Mouse (Mus musculus) brain, embryonic 14.5 days (tissue): ENCODE measurements around the gene Sorcs2. TPM values are rescaled to one million over a fixed set of nuclear protein-coding genes. Genes with fewer than 3 reads are reported as not detected.

Source experiments
- DNase-seq: peaks from one replicate; pipeline ENCODE4 v3.0.0-alpha.2; 2011; ENCODE audit warnings: low read depth
- CTCF ChIP-seq: fragments of 200-500 bp; IDR thresholded peaks from 2 replicates; pipeline ENCODE4 v1.5.1; 2012; ENCODE audit warnings: inconsistent platforms, mild to moderate bottlenecking, moderate library complexity, borderline replicate concordance; ENCODE audit not compliant: insufficient read depth, insufficient read length; ENCODE audit errors: extremely low read depth
- POLR2A ChIP-seq: fragments of 200-500 bp; IDR thresholded peaks from 2 replicates; pipeline ENCODE4 v1.6.1; 2012; ENCODE audit warnings: mild to moderate bottlenecking, inconsistent platforms, borderline replicate concordance; ENCODE audit not compliant: poor library complexity, insufficient read depth, insufficient read length, severe bottlenecking; ENCODE audit errors: extremely low read depth
- polyA plus RNA-seq: library from polyadenylated mRNA; depleted of rRNA; stranded (reverse); fragments of >200 nt; gene quantifications from 2 replicates; pipeline ENCODE4 v1.2.3, GENCODE M21; 2012

The Sorcs2 gene
- polyA plus RNA-seq, 1 experiment = 29.0 TPM

DNA sequence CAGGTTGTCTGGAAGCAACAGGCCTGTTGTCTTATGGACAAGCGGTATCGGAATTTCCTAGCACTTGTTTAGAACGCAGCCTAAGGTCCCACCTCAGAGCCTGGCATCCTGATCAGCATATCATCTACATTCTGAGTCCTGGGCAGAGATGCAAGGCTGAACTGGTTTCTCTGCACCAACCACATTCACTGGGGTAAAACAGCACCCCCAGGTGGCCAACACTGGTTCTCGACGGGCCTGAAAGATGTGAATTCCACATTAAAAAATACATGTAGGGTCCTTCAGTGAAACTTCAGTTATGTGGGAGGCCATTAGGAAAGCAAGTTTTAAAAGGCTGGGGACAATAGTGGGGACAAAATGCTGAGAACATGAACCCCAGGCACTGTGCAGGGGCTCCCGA is 174.2 kb downstream of the Sorcs2 start:
- TF ChIP-seq POLR2A (no peak), CTCF (peak; percentile 66; the same call in 1 of the 2 replicates)
- peak; percentile 68 for DNase-seq

DNA sequence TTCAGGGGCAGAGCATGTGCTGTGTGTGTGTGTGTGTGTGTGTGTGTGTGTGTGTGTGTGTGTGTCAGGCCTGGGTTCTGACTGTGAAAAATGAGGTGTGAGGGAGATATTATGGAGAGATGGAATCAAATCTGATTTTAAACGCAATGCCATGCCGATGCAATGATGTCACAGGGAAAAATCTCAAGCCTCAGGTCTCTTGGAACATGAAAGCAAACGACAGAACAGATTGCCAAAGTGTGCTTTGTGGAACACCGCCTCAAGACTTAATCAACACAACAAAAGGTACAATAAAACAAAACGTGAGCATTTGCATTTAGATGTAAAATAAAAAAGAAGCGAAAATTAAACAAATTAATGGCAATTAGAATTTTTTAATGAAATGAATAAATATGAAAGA is 177.3 kb downstream of the Sorcs2 start:
- TF ChIP-seq CTCF = no peak
- no peak for TF ChIP-seq POLR2A

DNA sequence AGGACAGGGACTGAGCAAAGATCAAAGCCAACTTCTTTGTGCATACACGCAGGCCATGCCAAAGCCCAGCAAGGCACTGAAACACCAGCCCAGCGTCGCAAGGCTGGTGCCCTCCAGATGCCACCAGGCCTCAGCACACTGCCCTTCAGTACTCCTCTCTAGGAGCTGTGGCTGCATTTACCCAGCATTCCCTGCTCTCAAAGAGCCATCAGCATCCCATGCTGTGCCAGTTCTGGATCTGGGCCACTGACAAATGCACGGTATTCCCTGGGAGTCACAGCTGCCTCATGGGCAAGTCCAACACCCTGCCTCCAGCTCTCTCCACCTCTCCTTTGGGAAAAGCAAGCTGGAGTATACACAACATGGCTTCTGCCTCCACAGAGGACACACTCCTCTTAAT is 177.8 kb downstream of the Sorcs2 start:
- peak; percentile 54 for DNase-seq
- TF ChIP-seq POLR2A (no peak), CTCF (no peak)

More for the DNA sequence above, 177.3 kb downstream of the Sorcs2 start:
- peak; percentile 51 for DNase-seq

DNA sequence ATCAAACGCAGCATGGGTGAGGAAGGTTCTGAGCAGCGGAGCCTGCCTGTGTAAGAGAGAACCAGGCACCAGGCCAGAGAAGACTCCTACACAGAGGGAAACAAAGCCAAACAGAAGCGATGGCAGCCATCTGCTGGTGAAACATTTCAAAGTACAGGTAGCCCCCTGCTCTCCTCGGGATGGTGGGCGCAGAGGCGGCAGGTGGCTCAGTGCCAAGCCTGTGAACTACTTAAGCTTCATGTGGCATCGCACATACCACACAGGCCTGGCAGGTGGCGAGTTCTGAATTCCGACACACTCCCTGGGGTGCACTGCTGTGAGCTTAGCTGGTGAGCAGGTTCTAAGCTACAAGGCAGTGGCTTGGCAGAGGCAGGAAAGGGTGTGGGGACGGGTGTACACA is 184.6 kb downstream of the Sorcs2 start:
- DNase-seq = peak; percentile 79
- TF ChIP-seq CTCF = 0 out of 2 replicates have a peak, but pooled peaks have one; percentile 9
- TF ChIP-seq POLR2A = no peak

DNA sequence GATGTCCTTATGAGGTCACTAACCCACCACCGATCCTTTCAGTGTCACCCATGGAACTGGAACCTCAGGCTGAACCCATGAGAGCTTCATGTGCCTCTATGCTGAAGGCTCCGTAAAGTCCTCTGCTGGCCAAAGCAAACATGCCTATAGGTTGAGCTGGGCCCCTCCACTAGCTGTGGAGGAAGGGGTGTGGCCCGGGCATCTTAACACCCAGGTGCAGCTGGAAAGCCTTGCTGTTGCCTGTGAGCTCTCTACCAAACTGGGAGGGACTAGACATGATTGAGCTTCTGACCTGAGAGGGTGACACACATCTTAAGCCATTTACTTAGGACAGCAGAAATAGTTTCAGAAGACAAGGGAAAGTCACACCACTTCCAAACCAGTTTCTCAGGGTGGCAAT is 189.1 kb downstream of the Sorcs2 start:
- no peak for DNase-seq
- TF ChIP-seq CTCF (no peak), POLR2A (no peak)

DNA sequence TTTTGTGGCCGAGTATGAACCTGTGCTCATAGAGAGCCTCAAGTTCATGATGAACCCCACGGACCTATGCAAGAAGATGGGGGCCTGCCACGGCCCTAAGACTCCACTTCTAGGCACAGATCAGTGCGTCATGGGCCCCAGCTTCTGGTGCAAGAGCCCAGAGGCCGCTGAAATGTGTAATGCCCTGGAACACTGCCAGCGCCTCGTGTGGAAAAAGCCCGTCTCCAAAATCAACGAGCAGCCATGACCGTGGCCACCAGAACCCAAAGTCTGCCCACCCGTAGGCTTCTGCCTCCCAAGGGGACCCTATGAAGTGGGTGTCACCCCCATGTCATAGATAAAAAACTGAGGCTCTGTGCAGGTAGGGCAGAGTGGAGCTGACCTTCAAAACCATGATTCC is 192.5 kb downstream of the Sorcs2 start:
- TF ChIP-seq POLR2A (no peak), CTCF (no peak)
- no peak for DNase-seq

DNA sequence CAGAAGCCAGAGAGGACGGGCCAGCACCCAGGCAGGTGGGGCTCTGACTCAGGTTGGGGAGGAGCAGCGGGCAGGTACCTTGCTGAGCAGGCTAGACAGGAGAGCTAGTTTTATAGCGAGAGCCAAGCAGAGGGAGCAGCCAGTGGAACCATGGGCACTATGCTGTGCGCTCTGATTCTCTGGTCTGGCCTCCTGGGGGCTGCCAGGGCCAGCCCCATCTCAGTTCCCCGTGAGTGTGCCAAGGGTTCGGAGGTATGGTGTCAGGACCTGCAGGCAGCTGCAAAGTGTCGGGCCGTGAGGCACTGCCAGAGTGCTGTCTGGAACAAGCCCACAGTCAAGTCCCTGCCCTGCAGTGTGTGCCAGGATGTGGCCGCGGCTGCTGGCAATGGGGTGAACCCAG is 194.0 kb downstream of the Sorcs2 start, which contains the start of gene Psapl1:
TSS of gene Psapl1 (plus strand) at position 106 of the 400 bp plus-strand sequence.
- TF ChIP-seq CTCF (no peak), POLR2A (no peak)
- DNase-seq = no peak

DNA sequence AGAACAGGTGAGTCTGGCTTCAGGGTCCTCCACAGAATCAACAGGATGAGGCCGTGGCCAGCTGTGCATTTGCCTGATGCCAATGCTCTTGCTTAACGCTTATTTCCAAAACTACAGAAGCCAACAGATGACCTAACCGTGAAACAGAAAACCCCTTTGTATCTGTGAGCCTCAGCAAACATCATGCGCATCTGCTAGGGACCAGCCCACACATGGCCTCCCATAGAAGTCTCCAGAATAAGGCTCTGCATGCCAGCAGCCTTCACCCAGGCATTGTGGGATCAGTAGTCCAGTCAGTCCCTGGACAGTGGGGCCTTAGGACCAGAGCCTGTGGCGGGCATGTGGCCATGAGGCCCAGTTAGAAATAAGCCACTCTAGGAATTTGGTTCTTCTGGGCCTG is 194.5 kb downstream of the Sorcs2 start:
- TF ChIP-seq CTCF = no peak
- no peak for TF ChIP-seq POLR2A
- DNase-seq = no peak

DNA sequence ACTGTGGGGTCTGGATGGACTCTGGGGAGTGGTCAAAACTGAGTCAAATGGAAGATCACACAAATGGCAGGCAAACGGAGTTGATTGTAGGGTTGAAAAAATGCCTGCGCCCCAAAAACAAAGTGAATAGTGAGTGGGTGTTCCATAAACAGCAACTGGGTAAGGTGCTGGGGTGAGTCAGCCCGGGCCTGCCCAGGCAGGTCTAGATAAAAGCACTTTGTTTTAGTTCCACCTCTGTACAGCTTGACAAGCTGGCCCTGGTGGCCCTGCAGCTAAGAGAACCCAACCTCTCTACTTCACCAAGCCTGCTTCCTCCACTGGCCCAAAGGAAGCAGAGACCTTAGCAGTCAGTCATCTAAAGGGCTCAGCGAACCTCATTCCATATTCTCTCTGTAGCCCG is 195.2 kb downstream of the Sorcs2 start:
- no peak for DNase-seq
- no peak for TF ChIP-seq POLR2A
- no peak for TF ChIP-seq CTCF

DNA sequence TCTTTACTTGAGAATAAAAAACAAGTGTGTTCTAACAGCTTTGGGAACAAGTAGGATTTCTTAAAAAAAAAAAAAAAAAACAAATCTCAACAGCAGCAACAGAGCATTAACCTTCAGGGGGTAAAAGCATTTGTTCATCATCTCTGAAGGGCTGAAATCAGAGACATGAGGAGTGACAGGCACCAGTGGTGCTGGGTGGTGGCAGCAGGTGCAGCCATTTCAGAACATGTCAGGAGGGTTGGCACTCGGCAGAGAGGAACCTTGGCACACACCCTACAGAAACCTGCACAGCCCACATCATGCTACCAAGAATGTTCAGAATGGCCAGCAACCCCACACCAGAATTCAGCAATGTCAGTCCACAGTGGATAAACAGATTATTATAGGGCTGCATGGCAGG is 198.4 kb downstream of the Sorcs2 start:
- no peak for DNase-seq
- TF ChIP-seq POLR2A (no peak), CTCF (no peak)

DNA sequence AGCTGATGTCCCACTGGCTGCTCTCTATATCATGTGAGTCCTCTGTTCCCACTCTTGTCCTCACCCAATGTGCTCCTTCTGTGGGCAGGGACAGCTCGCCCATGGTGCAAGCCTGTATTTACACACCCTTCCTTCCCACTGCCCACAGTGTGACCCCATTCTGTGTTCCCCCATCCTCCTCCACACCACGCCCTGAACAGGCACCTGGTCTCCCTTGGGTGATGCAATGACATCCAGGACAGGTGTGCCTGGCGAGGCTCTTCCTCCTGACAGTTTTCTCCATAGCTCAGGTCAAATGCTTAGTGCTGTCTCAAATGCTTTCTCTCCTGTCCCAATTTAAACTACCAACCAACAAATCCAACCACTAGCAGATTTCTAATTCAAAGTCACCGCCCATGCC is 202.5 kb downstream of the Sorcs2 start:
- TF ChIP-seq CTCF (no peak), POLR2A (no peak)

DNA sequence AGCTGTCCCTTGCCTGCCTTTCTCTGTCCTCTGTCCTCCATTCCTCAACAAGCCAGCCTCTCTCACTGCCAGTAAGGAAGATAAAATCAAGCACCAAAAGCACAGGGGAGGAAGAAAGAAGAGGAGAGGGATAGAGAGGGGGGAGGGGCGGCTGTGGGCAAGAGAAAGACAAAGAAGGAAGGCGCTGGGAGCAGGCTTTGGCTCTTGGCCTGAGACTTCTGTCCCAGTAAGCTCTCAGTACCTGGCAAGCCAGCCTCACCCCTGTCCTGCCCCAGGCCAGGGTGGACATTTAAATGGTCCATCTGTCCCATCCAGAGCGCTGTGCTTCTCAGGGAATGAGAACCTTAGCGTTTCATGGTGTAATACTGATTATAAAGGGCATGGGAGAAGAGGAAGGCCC is 203.3 kb downstream of the Sorcs2 start:
- DNase-seq = peak; percentile 33
- TF ChIP-seq CTCF (no peak), POLR2A (no peak)

More for the DNA sequence above, 202.5 kb downstream of the Sorcs2 start:
- no peak for DNase-seq
